Mouse (Mus musculus): ENCODE measurements at regions not wholly inside any gene's neighbourhood (a gene's known extent, or its start where the extent isn't known, plus 50 kb on each side); places are given as distances from the start of the nearest gene placed in this dataset.

- TF ChIP-seq TCF12 (IDR thresholded peaks at IDR 0.05; ENCODE audit: insufficient read depth, poor library complexity, severe bottlenecking) (no peak), USF1 (IDR thresholded peaks at IDR 0.05; ENCODE audit: low read depth) (no peak), POLR2A (IDR thresholded peaks at IDR 0.05; ENCODE audit: insufficient read length, low read depth) (no peak), TCF3 (IDR thresholded peaks at IDR 0.05; ENCODE audit: insufficient read length, low read depth) (no peak), SRF (IDR thresholded peaks at IDR 0.05; ENCODE audit: control insufficient read depth, insufficient read length, low read depth) (no peak)
These were observed 237.1 kb upstream of the Mmadhc start for GRCm38 (mm10) chr2:50533702-50534101.

Data from myocyte (in vitro differentiated cells).